Mouse (Mus musculus): ENCODE measurements around the gene Nos2.
"Not testable (repeated sequence)": the region's sequence is repeated elsewhere in the genome, so short reads cannot be mapped to it uniquely, and the experiment has no call there.

The Nos2 gene

GRCm38 (mm10) chr11:78989206-78989605, 68.6 kb downstream of the Nos2 start:
- not testable (repeated sequence) for DNase-seq (ENCODE audit: low read depth, low spot score)

- DNase-seq (ENCODE audit: low read depth, low spot score): no peak
Observed at GRCm38 (mm10) chr11:78990096-78990495, 69.5 kb downstream of the Nos2 start.

- DNase-seq (ENCODE audit: low read depth, low spot score): peak; percentile 67
Observed at GRCm38 (mm10) chr11:78990875-78991543, 70.4 kb downstream of the Nos2 start.

GRCm38 (mm10) chr11:78999118-78999517, 78.5 kb downstream of the Nos2 start:
- no peak for DNase-seq (ENCODE audit: low read depth, low spot score)

GRCm38 (mm10) chr11:79001871-79002270, 81.3 kb downstream of the Nos2 start:
- DNase-seq (ENCODE audit: low read depth, low spot score): no peak

GRCm38 (mm10) chr11:79002551-79002951, 82.0 kb downstream of the Nos2 start:
- DNase-seq (ENCODE audit: low read depth, low spot score): peak; percentile 100

GRCm38 (mm10) chr11:79003053-79003768, 82.6 kb downstream of the Nos2 start:
- peak; percentile 95 for DNase-seq (ENCODE audit: low read depth, low spot score)

- no peak for DNase-seq (ENCODE audit: low read depth, low spot score)
Observed at GRCm38 (mm10) chr11:79003769-79004638, 83.4 kb downstream of the Nos2 start.

GRCm38 (mm10) chr11:79005578-79006394, 85.2 kb downstream of the Nos2 start:
- DNase-seq (ENCODE audit: low read depth, low spot score): no peak

GRCm38 (mm10) chr11:79006417-79006816, 85.8 kb downstream of the Nos2 start:
- DNase-seq (ENCODE audit: low read depth, low spot score): peak; percentile 91

- DNase-seq (ENCODE audit: low read depth, low spot score): not testable (repeated sequence)
Observed at GRCm38 (mm10) chr11:79007356-79007755, 86.8 kb downstream of the Nos2 start.

GRCm38 (mm10) chr11:79008007-79008775, 87.6 kb downstream of the Nos2 start:
- no peak for DNase-seq (ENCODE audit: low read depth, low spot score)

- no peak for DNase-seq (ENCODE audit: low read depth, low spot score)
Observed at GRCm38 (mm10) chr11:79008891-79009290, 88.3 kb downstream of the Nos2 start.

Measured in R1 (cell line).